Mouse (Mus musculus) adrenal gland, adult 18-20 months (tissue): ENCODE measurements around the gene Gmeb1. TPM values are rescaled to one million over a fixed set of nuclear protein-coding genes. Genes with fewer than 3 reads are reported as not detected.
"Not testable (repeated sequence)": the region's sequence is repeated elsewhere in the genome, so short reads cannot be mapped to it uniquely, and the experiment has no call there.

Experiments used
- DNase-seq, 2 experiments: peaks; one replicate each; pipeline ENCODE4 v3.0.0; 2021 to 2022; ENCODE audit warnings: low spot score in 2 of 2
- long read RNA-seq, 2 experiments: library from polyadenylated mRNA; stranded (forward); transcript quantifications; one replicate each; pipeline ENCODE4 v2.0.0; 2021
- total RNA-seq, 2 experiments: library from RNA; stranded (reverse); gene quantifications; 1 replicate in 1 of 2; 2 replicates in 1 of 2; pipeline ENCODE4 v1.2.3; 2021

The Gmeb1 gene
- 10 to 100 TPM; 15.7 to 18.0 TPM for total RNA-seq
- long read RNA-seq, experiment 1, full-length matches to known transcripts: 3 of 7 reads
- long read RNA-seq, experiment 1, partial matches to known transcripts: 0 of 7 reads
- long read RNA-seq, experiment 1, other reads (novel, unspliced or antisense): 4 of 7 reads
- long read RNA-seq, experiment 2, partial matches to known transcripts: 0 of 9 reads
- long read RNA-seq, experiment 2, other reads (novel, unspliced or antisense): 6 of 9 reads

DNA sequence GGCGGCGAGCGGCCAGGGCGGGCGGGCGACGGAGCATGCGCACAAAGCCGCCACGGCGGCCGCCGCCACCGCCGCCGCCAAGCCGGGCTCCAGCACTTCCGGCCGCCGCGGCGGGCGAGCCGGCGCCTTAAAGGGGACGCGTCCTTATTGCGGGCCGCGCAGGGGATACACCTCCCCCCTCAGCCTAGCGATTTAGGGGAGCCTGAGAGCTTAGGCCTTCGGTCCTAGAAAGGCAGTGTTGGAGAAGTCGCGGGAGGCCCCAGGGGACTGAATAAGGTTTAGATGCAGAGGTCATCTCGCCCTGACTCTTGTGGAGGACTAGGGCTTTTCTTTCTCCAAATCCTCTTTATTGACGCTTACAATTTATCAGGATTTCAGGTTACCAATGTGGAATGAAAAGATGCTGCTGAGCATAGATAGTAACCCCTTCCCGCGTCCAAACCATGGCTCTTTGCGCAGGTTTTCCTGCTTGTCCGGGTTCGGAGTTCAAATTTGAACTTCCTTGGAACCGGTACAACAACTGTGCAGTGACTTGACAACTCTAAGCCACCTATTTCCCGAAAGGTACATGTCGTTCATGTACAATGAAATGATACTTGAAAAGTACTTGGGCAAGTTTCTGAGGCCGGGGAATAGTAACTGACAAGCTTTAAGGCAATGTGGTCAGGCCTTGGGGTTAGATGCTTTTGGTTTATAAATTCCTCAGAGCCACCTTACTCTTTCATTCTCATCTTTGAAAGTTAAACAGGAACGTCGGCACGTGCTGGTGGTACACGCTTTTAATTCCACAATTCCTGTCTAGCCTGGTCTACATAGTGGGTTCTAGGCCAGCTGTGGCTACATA lies at the start of gene Gmeb1:
Gmeb1 (minus strand) TSS at position 89 of the 844 bp plus-strand sequence.
- DNase-seq: peak; percentile 70 to 82

DNA sequence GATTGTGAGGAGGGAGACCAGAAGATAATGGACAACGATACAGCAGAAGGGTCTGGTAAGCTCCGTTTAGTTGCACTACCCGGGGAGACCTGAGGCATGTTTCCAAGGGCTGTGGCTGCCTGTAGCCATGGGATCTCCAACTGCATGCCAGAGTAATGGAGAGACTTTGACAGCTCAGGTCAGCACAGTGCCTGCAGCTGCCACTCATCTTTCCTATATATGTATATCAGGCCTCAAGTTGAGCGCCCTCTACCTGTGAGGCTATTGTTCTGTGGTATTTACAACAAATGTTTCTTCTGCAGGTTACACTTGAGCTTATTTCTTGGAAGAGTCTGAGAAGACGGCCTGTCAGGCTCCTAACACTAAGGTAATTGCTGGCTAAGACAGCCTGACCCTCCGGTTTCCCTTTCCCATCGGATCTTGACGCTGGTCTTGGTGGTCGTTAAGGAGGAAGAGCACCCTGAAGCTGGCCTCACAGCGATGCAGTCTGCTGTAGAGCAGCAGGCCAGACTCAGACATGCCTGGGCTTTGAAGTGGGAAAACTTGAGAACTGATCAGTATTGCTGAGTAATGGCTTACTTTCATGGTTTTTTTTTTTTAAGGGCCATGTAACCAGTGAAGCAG lies 48.6 kb upstream of the Gmeb1 start:
- DNase-seq: peak in 1 of 2 experiments; percentile 34

DNA sequence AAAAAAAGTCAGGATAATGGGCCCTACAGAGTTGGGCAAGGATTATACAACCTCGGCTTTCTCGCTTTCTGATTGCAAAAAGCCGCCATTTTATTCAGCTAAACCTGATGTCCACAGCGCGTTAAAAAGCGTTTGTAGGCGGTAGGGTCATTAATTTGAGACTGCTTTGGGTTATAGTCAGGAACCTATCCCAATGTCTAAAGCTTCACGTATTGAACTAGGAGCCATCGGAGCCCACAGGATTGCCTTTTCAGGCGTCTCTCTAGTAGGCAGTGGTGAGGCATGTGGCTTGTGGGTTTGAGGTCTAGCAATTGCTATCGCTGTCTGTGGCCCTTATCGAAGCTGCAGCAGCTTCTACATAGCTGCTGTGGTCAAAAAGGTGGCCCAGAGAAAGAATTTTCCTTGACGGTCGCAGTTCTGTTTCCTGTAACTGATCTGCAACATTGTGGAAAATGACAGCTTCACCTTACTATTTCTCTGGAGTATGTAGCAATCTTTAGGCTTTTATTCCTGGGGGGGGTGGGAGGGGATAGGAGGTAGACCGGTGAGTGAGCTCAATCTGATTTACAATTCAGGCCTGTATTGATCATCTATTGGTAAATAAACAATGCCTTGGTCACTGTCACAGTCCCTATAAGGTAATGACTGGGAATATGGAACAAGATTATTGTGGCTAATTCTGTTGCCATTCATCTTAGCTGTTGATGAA lies 47.9 kb upstream of the Gmeb1 start:
- DNase-seq: no peak

DNA sequence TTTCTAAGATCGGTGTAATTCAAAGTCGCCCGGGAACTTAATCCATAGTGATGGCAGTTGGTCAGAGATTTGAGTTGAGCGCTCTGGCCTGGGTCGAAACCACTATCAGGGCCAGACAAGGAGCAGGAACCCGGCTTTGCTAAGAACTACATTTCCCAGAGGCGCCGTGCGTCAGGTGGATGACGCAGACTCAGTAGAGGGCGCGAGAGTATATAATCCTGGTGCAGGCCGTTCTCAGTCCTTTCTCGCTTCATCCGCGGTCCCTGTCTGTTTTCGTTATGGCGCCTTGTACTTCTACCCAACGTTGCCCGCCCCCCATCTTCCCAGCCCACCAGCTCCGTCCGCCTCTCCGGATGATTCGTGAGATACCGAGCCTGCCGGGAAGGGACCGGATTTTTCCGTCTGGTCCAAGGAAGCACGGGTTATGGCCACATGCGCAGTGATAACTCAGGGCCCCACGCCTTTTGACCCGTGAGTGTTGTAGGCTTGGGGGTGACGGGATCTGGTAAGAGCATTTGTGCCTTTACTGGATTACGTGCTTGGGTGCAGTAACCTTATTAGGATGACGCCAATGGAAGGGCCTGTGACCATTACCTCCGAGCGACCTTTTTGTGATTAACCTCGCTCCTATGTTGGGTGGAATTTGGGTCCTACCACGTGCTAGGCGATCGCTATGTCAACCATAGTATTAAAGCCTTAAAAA lies 47.2 kb upstream of the Gmeb1 start:
- peak; percentile 81 to 82 for DNase-seq

DNA sequence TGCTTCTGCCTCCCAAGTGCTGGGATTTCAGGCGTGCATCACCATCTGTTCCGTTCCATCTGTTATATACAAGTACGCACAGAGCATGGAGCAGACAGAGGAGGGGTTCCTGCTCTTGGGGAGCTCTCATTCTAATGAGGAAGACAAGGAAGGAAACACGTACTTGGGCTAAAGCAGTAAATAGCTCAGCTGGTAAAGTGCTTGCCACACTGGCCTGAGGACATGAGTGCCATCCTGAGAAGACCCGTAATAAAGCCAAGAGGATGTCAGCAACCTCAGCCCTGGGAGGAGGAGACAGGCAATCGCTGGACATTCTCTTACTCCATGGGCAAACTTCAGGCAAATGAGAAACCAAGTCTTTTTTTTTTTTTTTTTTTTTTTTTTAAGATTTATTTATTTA lies 44.6 kb upstream of the Gmeb1 start:
- DNase-seq: no peak

DNA sequence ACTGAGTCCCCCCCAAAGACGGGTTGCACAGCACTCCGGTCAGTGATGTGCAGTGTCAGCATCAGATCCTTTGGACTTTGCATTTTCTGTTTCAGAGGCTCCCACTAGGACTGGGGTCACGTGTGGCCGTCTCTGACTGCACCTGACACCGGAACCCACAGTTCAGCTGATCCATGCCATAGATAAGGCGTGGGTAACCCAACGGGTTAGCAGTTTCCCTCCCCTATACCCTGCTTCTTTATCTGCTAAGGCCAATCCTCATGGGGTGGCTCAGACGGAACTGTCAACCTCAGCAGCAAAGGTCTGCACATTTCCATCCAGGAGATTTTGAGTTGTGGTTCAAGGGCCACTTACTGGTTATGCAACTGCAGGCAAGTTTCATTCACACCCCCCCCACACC lies 43.9 kb upstream of the Gmeb1 start:
- no peak for DNase-seq

DNA sequence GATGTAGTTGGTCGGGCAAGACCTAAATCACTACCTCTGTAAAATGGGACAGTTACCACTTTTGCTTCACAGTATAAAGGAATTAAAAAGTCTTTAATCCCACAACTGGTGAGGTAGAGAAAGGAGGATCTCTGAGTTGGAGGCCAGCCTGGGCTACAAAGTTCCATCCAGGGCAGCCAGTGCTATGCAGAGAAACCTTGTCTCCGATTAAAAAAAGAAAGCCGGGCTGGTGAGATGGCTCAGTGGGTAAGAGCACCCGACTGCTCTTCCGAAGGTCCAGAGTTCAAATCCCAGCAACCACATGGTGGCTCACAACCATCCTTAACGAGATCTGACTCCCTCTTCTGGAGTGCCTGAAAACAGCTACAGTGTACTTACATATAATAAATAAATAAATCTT lies 42.1 kb upstream of the Gmeb1 start:
- DNase-seq: not testable (repeated sequence)

DNA sequence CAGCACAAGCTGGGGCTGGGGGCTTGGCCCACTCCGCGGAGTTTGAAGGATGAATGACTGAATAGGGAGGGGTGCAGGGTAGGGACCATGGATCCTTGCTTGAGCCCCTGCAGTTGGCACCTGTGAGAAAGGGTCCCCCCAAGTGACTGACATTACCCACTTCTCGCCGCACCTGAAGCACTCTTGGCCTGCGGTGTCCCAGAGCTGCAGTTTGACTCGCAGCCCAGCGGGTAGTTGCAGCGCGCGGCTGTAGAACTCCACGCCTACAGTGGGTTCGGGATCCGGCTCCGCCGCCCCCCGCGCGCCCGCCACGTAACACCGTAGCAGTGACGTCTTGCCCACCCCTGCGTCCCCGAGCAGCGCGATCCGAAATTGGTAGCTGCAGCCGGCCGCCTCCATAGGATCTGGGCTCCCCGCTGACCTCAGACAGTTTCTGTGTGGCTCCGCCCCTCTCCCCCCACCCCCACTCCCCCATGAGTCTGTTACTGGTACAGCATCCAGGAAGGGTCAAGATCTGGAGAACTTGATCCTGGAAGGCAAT lies 41.6 kb upstream of the Gmeb1 start, which contains the start of gene Rab42:
Rab42 (minus strand) TSS at position 447 of the 541 bp plus-strand sequence.
- DNase-seq: peak; percentile 35 to 50

DNA sequence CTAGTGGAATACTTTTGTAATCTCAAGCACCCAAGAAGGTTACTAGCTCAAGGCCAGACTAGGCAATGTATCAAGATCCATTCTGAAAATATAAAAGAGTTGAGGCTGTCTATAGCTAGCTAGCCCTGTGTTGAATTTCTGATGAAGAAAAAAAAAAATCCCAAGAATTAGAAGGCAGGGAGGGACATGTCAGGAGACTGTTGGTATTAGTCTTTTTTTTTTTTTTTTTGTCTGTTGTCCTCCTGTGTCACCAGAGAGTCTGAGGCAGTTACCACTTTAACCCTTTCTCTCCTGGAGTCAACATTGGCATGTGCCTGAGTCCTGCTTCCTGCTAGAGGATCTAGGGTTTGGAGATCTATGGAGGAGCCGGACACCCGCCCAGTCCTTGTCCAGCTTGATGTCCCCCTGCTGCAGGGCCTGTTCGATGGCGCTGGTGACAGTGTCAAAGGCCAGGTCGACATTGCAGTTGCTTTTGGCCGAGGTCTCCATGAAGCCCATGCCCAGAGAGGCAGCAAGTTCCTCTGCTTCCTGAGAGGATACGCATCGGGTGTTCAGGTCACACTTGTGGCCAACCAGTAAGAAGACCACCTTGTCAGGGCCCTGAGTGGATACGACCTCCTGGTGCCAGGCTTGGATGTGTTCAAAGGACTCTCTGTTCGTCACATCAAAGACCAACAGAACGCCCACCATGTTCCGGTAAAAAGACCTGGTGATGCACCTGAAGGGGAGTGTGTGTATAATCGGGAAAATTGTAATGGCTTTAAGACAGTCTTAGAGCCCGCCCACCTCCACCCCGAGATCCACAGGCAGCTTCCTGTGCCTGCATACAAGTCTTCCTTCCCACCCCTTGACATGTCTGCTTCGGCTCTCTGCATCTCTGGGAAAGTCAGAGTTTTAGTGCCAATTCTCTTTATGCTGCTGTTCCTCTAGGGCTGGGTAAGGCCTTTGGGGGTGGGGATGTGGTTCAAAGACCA lies 40.9 kb upstream of the Gmeb1 start:
- DNase-seq: no peak

DNA sequence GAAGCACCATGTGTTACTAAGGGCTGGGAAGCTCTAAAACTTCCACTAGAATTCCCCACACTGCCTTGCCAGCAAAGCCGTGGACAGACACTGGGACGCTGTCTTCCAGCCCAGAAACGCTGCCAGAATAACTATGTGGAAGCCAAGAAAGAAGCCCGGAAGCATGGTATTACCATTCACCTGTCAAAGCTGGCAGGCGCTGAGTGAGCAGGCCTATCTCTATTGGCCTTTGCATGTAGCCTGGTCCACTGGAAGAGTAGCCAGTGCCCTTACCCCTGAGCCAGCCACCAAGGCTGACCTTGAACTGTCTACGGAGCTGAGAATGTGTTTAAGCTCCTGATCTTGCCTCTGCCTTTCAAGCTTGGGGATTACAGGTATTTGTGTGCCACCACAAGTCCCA lies 40.1 kb upstream of the Gmeb1 start:
- DNase-seq: no peak

DNA sequence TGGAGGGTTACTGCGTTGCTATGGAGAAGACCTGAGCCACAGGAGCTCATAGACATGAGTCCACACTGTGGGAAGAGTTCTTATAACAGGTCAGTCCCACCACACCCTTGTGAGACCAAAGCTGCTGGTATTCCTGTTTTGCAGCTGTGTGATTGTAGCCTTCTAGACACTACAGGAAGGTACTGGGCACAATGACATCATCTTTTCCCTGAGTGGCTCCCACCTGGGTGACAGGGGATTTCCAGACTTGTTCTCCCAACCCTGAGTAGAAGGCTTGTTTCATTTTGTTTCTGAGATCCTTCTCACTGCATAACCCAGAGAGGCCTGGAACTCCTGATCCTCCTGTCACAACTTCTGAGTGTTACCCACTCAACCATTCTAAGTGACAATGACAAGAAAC lies 38.4 kb upstream of the Gmeb1 start:
- DNase-seq: no peak

DNA sequence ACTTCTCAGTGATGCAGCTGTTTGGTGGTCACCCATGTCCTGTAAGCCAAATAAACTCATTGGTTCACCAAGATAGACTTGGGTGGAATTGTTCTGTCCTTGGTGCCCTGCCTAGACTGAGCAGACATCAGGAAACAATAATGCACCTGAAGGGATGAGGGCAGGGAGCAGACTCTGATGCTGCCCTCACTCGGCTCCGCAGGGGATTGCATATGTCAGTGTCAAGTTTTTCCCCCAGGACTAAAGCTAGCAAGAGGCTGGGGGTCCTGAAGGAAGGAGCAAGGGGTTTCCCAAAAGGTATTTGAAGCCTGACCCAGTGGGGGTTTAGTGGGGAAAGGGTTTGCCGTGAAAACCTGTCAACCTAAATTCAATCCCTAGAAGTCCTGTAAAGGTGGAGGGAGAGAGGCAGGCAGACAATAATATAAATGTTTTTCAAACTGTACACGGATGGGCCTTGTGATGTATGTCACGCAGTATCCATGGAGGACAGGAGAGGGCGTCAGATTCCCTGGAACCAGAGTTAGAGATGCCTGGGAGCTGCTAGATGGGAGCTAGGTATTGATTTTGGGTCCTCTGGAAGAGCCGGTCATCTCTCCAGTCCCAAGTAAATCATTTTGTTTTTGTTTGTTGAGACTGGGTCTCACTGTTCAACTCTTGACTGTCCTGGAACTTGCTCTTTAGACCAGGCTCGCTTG lies 34.4 kb upstream of the Gmeb1 start:
- no peak for DNase-seq

DNA sequence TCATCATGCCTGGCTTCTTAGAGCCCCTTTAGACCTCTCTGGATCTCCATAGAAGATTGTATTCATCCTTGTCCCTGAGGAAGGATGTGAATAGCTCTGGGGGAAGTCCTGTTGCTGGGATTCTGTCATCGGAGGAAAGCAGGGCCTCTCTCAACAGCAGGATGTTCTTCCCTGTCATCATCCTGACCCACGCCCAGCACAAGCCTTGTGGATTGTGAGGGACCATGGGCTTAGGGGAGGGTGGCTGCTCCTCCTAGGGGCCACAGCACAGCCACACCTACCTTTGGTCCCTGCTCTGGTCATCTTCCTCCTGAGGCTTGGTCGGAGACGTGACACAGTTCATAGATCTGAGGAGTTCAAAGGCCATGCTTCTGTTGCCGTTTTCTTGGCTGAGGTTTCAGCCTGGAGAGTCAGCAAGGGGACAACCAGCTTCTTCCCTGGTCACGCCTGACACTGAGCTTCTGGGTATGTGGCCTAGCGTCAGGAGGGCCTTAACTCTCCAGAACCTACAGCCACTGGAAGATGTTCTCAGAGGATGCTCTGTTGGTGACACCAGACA lies 32.4 kb upstream of the Gmeb1 start:
- no peak for DNase-seq

DNA sequence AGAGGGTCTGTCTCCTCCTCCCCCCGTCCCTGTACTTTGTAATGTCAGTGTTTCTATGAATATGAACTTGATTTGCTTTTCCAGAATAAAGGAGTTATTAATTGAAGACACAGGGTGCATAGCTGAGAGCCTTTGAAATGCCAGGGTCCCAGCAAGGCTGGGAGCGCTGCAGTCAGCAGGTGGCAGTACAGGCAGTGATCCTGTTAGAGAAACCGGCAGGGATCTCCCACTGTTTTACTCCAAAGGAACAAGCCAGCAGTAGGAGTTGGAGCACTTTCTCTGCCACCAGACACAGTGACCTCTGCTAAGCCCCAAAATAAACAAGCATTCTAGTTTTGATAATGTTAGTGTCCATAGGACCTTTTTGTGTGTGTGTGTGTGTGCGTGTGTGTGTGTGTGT lies 31.6 kb upstream of the Gmeb1 start:
- peak; percentile 35 to 39 for DNase-seq

DNA sequence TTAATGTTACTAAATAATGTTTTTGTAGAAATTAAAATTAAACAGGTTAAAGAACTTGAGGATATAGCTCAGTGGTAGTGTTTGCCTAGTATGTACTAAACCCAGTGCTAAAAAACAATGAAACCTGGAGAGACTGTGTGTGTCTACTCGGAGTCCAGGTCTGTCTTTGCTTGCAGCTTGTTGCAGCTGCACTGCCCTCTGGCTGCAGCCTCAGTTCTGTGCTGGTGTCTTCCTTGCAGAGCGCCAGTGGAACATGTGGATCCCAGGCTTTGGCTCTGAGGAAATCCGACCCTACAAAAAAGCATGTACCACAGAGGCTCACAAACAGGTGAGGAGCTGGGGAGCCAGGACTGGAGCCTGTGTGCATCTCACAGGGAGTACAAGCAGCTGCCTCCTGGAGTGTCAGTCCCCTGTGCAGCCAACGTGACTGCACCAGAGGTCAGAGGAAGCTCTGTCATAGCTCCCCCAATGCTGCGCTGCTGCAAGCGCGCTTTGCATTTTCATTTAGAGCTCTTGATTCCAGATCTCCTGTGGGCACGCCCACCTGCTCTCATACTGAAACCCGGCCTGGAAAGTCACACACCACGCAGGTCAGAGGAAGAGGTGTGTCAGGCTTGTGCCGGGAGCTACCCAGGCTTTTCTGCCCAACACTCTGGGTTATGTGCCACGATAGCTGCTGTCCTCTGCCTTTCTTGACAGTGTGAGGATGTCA lies 30.4 kb upstream of the Gmeb1 start:
- DNase-seq: no peak

DNA sequence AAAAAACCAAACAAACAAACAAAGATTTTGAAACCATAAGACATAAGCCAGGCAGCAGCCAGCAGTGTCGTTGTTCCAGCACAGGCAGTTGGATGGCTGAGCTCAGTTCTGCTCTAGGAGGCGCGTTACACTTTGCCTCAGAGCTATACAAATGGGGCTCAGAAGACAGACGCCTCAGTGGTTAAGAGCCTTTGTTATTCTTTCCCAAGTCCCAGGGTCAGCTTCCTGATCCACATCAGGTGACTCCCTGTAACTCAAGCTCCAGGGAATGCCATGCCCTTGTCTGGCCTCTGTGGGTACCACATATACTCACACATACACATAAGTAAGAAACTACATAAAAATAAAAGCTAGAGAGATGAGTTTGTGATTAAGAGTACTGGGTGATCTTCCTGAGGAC lies 29.7 kb upstream of the Gmeb1 start:
- DNase-seq: no peak

DNA sequence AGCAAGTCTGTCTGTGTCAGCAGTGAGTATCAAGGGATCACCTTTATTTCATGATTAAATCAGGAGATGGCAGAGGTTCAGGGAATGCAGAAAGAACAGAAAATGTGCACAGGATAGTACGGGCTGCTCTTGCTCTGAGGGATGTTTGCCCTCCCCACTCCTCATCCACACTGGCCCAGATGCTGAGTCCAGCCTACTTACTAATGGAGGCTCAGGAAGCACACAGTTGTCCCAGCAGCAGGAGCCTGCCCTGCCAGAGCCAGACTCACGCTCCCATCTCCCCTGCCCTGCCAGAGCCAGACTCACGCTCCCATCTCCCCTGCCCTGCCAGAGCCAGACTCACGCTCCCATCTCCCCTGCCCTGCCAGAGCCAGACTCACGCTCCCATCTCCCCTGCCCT lies 27.4 kb upstream of the Gmeb1 start:
- not testable (repeated sequence) for DNase-seq

DNA sequence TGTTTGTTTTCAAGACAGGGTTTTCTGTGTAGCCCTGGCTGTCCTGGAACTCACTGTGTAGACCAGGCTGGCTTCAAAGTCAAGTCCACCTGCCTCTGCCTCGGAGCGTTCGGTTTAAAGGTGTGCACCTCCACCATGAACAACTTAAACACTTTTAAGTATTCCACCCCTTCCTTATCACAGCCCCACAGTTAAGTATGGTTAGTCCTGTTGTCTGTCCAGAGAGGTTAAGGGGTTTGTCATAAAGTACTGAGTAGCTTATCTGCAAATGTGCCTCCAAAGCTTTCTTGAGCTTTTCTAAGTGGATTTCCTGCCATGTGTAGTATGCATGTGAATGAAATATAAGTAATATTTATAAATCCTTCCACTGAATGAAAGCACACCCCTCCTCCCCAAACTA lies 14.5 kb upstream of the Gmeb1 start:
- DNase-seq: no peak
